Mouse (Mus musculus) testis, adult 2 months (tissue): ENCODE measurements around the gene Adamts6.

Experiments
- CTCF ChIP-seq: fragments of 200-500 bp; IDR thresholded peaks from 2 replicates; pipeline ENCODE4 v1.5.1; 2012; ENCODE audit warnings: low read depth, mild to moderate bottlenecking, inconsistent platforms, low read length, moderate library complexity; ENCODE audit not compliant: control insufficient read depth, insufficient read depth, insufficient replicate concordance
- POLR2A ChIP-seq: fragments of 200-500 bp; IDR thresholded peaks from 2 replicates; pipeline ENCODE4 v1.6.1; 2012; ENCODE audit warnings: low read depth, mild to moderate bottlenecking, inconsistent platforms, low read length, moderate library complexity; ENCODE audit not compliant: control insufficient read depth

- TF ChIP-seq CTCF: no peak
- no peak for TF ChIP-seq POLR2A
Observed at GRCm38 (mm10) chr13:104445437-104445836, 157.8 kb downstream of the Adamts6 start.
